Mouse (Mus musculus) lung, embryonic 15.5 days (tissue): ENCODE results near the gene Uqcrfs1. TPM values are rescaled to one million over a fixed set of nuclear protein-coding genes. Genes with fewer than 3 reads are reported as not detected.

ENCODE experiments used
- polyA plus RNA-seq: library from polyadenylated mRNA; unstranded; fragments of >200 nt; fragmentation: Nextera tagmentation; extraction: Ambion mirVana; gene quantifications from 2 replicates; pipeline ENCODE4 v1.2.1, GENCODE M21; 2015

The Uqcrfs1 gene
- polyA plus RNA-seq, 1 experiment from 2014 or later: 211 TPM

Other genes with a start within 250 kb of the Uqcrfs1 start
- gene Agtr1a, start 208.9 kb downstream of the Uqcrfs1 start, polyA plus RNA-seq: 4.7 and 5.5 TPM in 2 replicates
- gene Dusp22, start 114.6 kb upstream of the Uqcrfs1 start, polyA plus RNA-seq: 24.8 and 25.7 TPM in 2 replicates
- 0.15 and 0.17 TPM in 2 replicates for gene Irf4, start 203.9 kb upstream of the Uqcrfs1 start, polyA plus RNA-seq